Mouse (Mus musculus) heart, embryonic 14.5 days (tissue): ENCODE data around the gene Mei1. TPM values are rescaled to one million over a fixed set of nuclear protein-coding genes. Genes with fewer than 3 reads are reported as not detected.
A peak's percentile ranks its signal among the peaks of the same experiment; 100 is the strongest.

Experiments
- ATAC-seq: fragments of 200-750 bp; cut with Nextera tagmentation; 2 replicates; pipeline ENCODE4 v1.8.0; 2017; ENCODE audit warnings: low read depth, moderate TSS enrichment; ENCODE audit not compliant: insufficient number of reproducible peaks, insufficient read depth, low FRiP score
- H3K27ac ChIP-seq, 2 experiments: fragments of 200-500 bp in 1 of 2; fragments of 300-500 bp in 1 of 2; sonication (generic) in 1 of 2; replicated peaks in 1 of 2; 2 replicates each; pipeline ENCODE4 v1.5.1; 2012 to 2014; ENCODE audit warnings: low read depth in 2 of 2, low read length in 2 of 2, control low read depth in 1 of 2, mild to moderate bottlenecking in 1 of 2, mixed read lengths in 1 of 2; ENCODE audit not compliant: control insufficient read depth in 1 of 2, insufficient read depth in 1 of 2
- H3K27me3 ChIP-seq: fragments of 300-500 bp; sonication (generic); 2 replicates; pipeline ENCODE4 v1.6.1; 2014; ENCODE audit warnings: mild to moderate bottlenecking, low read length, control low read depth; ENCODE audit not compliant: control insufficient read depth, insufficient read depth
- H3K36me3 ChIP-seq: fragments of 300-500 bp; sonication (generic); 2 replicates; pipeline ENCODE4 v1.6.1; 2014; ENCODE audit warnings: mild to moderate bottlenecking, control low read depth, low read length, mixed read lengths; ENCODE audit not compliant: control insufficient read depth, insufficient read depth
- H3K4me1 ChIP-seq, 2 experiments: fragments of 200-500 bp in 1 of 2; fragments of 300-500 bp in 1 of 2; sonication (generic) in 1 of 2; 2 replicates each; pipeline ENCODE4 v1.6.1; 2012 to 2014; ENCODE audit warnings: low read length in 2 of 2, control low read depth in 1 of 2, mixed read lengths in 1 of 2; ENCODE audit not compliant: control insufficient read depth in 2 of 2, insufficient read depth in 2 of 2
- H3K4me2 ChIP-seq: fragments of 300-500 bp; sonication (generic); 2 replicates; pipeline ENCODE4 v1.6.1; 2014; ENCODE audit warnings: mild to moderate bottlenecking, low read length
- H3K4me3 ChIP-seq, 2 experiments: fragments of 200-500 bp in 1 of 2; fragments of 300-500 bp in 1 of 2; sonication (generic) in 1 of 2; 2 replicates each; pipeline ENCODE4 v1.5.1; 2012 to 2014; ENCODE audit warnings: low read length in 2 of 2, mild to moderate bottlenecking in 2 of 2, control low read depth in 1 of 2, low read depth in 1 of 2, moderate library complexity in 1 of 2; ENCODE audit not compliant: control insufficient read depth in 1 of 2, insufficient read depth in 1 of 2
- H3K9ac ChIP-seq: fragments of 300-500 bp; sonication (generic); 2 replicates; pipeline ENCODE4 v1.6.1; 2014; ENCODE audit warnings: mild to moderate bottlenecking, low read length
- H3K9me3 ChIP-seq: fragments of 300-500 bp; sonication (generic); 2 replicates; pipeline ENCODE4 v1.6.1; 2016; ENCODE audit warnings: low read length, control low read depth; ENCODE audit not compliant: control insufficient read depth
- WGBS: fragments of 180-500 bp; shearing (Covaris S2); extraction: QIAGEN DNeasy Blood & Tissue Kit; methylation state at CpG from one replicate; pipeline ENCODE4 v1.1.7; 2014; 5-methylcytosine and 5-hydroxymethylcytosine counted together
- polyA plus RNA-seq: library from polyadenylated mRNA; unstranded; fragments of >200 nt; fragmentation: Nextera tagmentation; extraction: Ambion mirVana; gene quantifications from 2 replicates; pipeline ENCODE4 v1.2.1, GENCODE M21; 2014

Mei1 gene
- polyA plus RNA-seq, 1 experiment from 2014 or later: not detected

GRCm38 (mm10) chr15:82128398-82128797, 58.6 kb downstream of the Mei1 start:
- 5% methylated on average over 5 of the region's 5 CpGs for WGBS
- Histone ChIP-seq H3K36me3 (peaks cover 4% of the 10 kb centered on the region), H3K4me1 (peaks cover 7% of the 10 kb centered on the region in 2 experiments), H3K4me3 (peak overlapping the region; percentile 73 to 89), H3K27ac (peak overlapping the region; percentile 14 to 60; a peak in 1 of 4 replicates), H3K9me3 (no peaks in the 10 kb centered on the region), H3K9ac (peak overlapping the region; percentile 85), H3K4me2 (peak overlapping the region; percentile 98), H3K27me3 (0 out of 2 replicates have a peak, but pooled peaks cover 3% of the 10 kb centered on the region)
- no peak for ATAC-seq

- ATAC-seq: no peak
- Histone ChIP-seq H3K4me3 (no peak overlapping the region), H3K36me3 (peaks cover 4% of the 10 kb centered on the region), H3K4me2 (no peak overlapping the region), H3K9me3 (no peaks in the 10 kb centered on the region), H3K9ac (no peak overlapping the region), H3K27ac (no peak overlapping the region), H3K27me3 (no peaks in the 10 kb centered on the region), H3K4me1 (peaks cover 8 to 11% of the 10 kb centered on the region in 2 experiments)
- 61% methylated on average over 7 of the region's 7 CpGs for WGBS
Observed at GRCm38 (mm10) chr15:82130599-82130998, 60.8 kb downstream of the Mei1 start.

GRCm38 (mm10) chr15:82135372-82135771, 65.6 kb downstream of the Mei1 start:
- no peaks in the 10 kb centered on the region for H3K27me3 ChIP-seq
- no peak for ATAC-seq

GRCm38 (mm10) chr15:82138565-82138964, 68.8 kb downstream of the Mei1 start:
- Histone ChIP-seq H3K27ac (no peak overlapping the region), H3K4me3 (no peak overlapping the region), H3K9ac (no peak overlapping the region), H3K4me1 (peaks cover 14 to 20% of the 10 kb centered on the region in 2 experiments; a peak in 3 of 4 replicates), H3K4me2 (no peak overlapping the region), H3K36me3 (no peaks in the 10 kb centered on the region; the same call in 1 of the 2 replicates), H3K27me3 (no peaks in the 10 kb centered on the region), H3K9me3 (no peaks in the 10 kb centered on the region)
- WGBS: 49% methylated on average over 4 of the region's 4 CpGs
- ATAC-seq: no peak

More at GRCm38 (mm10) chr15:82135372-82135771, 65.6 kb downstream of the Mei1 start:
- Histone ChIP-seq H3K4me2 (no peak overlapping the region), H3K9me3 (no peaks in the 10 kb centered on the region), H3K27ac (no peak overlapping the region), H3K36me3 (peaks cover 4% of the 10 kb centered on the region), H3K4me3 (no peak overlapping the region), H3K9ac (no peak overlapping the region), H3K4me1 (peaks cover 5 to 8% of the 10 kb centered on the region in 2 experiments; a peak in 3 of 4 replicates)
- WGBS: 58% methylated on average over 4 of the region's 4 CpGs

GRCm38 (mm10) chr15:82139196-82139595, 69.4 kb downstream of the Mei1 start:
- Histone ChIP-seq H3K4me2 (no peak overlapping the region), H3K36me3 (no peaks in the 10 kb centered on the region), H3K4me1 (peaks cover 14 to 20% of the 10 kb centered on the region in 2 experiments; a peak in 3 of 4 replicates), H3K9ac (no peak overlapping the region), H3K27ac (no peak overlapping the region), H3K27me3 (no peaks in the 10 kb centered on the region), H3K9me3 (no peaks in the 10 kb centered on the region), H3K4me3 (no peak overlapping the region)
- no peak for ATAC-seq
- 88% methylated on average over 8 of the region's 8 CpGs for WGBS

DNA sequence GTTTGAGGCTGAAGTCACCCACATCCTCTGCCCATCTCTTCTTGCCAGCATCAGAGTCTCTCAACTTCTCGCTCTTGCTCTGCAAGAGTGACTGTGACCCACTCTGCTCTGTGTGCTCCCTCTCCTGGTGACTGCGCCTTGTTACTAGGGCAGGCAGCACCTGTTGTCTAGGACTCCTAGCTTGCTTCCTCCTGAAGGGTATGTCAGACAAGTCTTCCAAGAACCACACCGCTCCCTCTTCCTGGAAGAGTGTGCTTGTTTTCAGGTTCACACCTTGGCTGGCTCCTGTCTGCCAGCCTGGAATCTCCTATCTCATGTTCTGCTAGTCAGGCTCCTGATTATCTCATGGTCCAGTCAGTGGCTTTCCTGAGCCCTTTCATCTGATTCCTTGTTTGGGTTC, 70.6 kb downstream of the Mei1 start:
- no peaks in the 10 kb centered on the region for H3K36me3 ChIP-seq
- no peak overlapping the region for H3K4me3 ChIP-seq
- 0 out of 4 replicates have a peak overlapping the region, but pooled peaks of 1 of the 2 experiments have one; percentile 28 for H3K27ac ChIP-seq
- H3K27me3 ChIP-seq: no peaks in the 10 kb centered on the region
- H3K9me3 ChIP-seq: no peaks in the 10 kb centered on the region
- H3K4me1 ChIP-seq: peaks cover 14 to 20% of the 10 kb centered on the region in 2 experiments; a peak in 3 of 4 replicates
- 54% methylated on average over 3 of the region's 3 CpGs for WGBS
- no peak for ATAC-seq
- H3K9ac ChIP-seq: 0 out of 2 replicates have a peak overlapping the region, but pooled peaks have one; percentile 7
- H3K4me2 ChIP-seq: no peak overlapping the region

- Histone ChIP-seq H3K4me3 (no peak overlapping the region), H3K36me3 (no peaks in the 10 kb centered on the region), H3K9me3 (no peaks in the 10 kb centered on the region), H3K4me1 (peaks cover 28 to 39% of the 10 kb centered on the region in 2 experiments), H3K27ac (0 out of 4 replicates have a peak overlapping the region, but pooled peaks of 1 of the 2 experiments have one; percentile 14), H3K27me3 (no peaks in the 10 kb centered on the region), H3K9ac (no peak overlapping the region; the same call in 1 of the 2 replicates), H3K4me2 (no peak overlapping the region)
- 78% methylated on average over 5 of the region's 5 CpGs for WGBS
- ATAC-seq: no peak
Observed at GRCm38 (mm10) chr15:82144157-82144556, 74.4 kb downstream of the Mei1 start.

GRCm38 (mm10) chr15:82145408-82145807, 75.6 kb downstream of the Mei1 start:
- WGBS: 11% methylated on average over 2 of the region's 2 CpGs
- peaks cover 27 to 38% of the 10 kb centered on the region in 2 experiments for H3K4me1 ChIP-seq
- peak overlapping the region; percentile 91 to 95; a peak in 3 of 4 replicates for H3K27ac ChIP-seq
- 0 out of 2 replicates have a peak, but pooled peaks cover under 1% of the 10 kb centered on the region for H3K36me3 ChIP-seq
- H3K27me3 ChIP-seq: no peaks in the 10 kb centered on the region
- H3K4me3 ChIP-seq: no peak overlapping the region
- no peak for ATAC-seq
- H3K4me2 ChIP-seq: no peak overlapping the region
- no peaks in the 10 kb centered on the region for H3K9me3 ChIP-seq
- no peak overlapping the region for H3K9ac ChIP-seq
